Mouse (Mus musculus) limb, embryonic 10.5 days (tissue): ENCODE results near the gene Arnt2. TPM values are rescaled to one million over a fixed set of nuclear protein-coding genes. Genes with fewer than 3 reads are reported as not detected.

Experiments
- DNase-seq: peaks from one replicate; pipeline ENCODE4 v3.0.0-alpha.2; 2017; ENCODE audit warnings: low spot score
- H3K27ac ChIP-seq: fragments of 300-500 bp; sonication (generic); 2 replicates; pipeline ENCODE4 v1.5.1; 2016; ENCODE audit warnings: mild to moderate bottlenecking
- H3K27me3 ChIP-seq: fragments of 300-500 bp; sonication (generic); 2 replicates; pipeline ENCODE4 v1.6.1; 2016; ENCODE audit warnings: low read depth, mild to moderate bottlenecking; ENCODE audit not compliant: poor library complexity, severe bottlenecking
- H3K36me3 ChIP-seq: fragments of 300-500 bp; sonication (generic); 2 replicates; pipeline ENCODE4 v1.6.1; 2016; ENCODE audit warnings: mild to moderate bottlenecking, moderate library complexity
- H3K4me1 ChIP-seq: fragments of 300-500 bp; sonication (generic); 2 replicates; pipeline ENCODE4 v1.6.1; 2016
- H3K4me3 ChIP-seq: fragments of 300-500 bp; sonication (generic); 2 replicates; pipeline ENCODE4 v1.5.1; 2016; ENCODE audit warnings: mild to moderate bottlenecking, moderate library complexity
- H3K9me3 ChIP-seq: fragments of 300-500 bp; sonication (generic); replicated peaks from 2 replicates; pipeline ENCODE4 v1.6.1; 2016; ENCODE audit warnings: mild to moderate bottlenecking
- WGBS: fragments of 180-500 bp; shearing (Covaris S2); methylation state at CpG from one replicate; pipeline ENCODE4 v1.1.7; 2016; 5-methylcytosine and 5-hydroxymethylcytosine counted together
- polyA plus RNA-seq: library from polyadenylated mRNA; unstranded; fragments of >200 nt; fragmentation: Nextera tagmentation; extraction: Ambion mirVana; gene quantifications from 2 replicates; pipeline ENCODE4 v1.2.1, GENCODE M21; 2016

Arnt2 gene
- polyA plus RNA-seq, 1 experiment from 2014 or later: 18.4 TPM

GRCm38 (mm10) chr7:84332295-84333168 lies 77.4 kb downstream of the Arnt2 start:
- Histone ChIP-seq H3K4me1 (peaks cover 20% of the 10 kb centered on the region), H3K9me3 (no peaks in the 10 kb centered on the region), H3K27me3 (peaks cover 7% of the 10 kb centered on the region; the same call in 1 of the 2 replicates), H3K27ac (no peak overlapping the region), H3K36me3 (peaks cover 13% of the 10 kb centered on the region; the same call in 1 of the 2 replicates), H3K4me3 (no peak overlapping the region)
- 52% methylated on average over 11 of the region's 11 CpGs for WGBS
- no peak for DNase-seq

- DNase-seq: no peak
- H3K27me3 ChIP-seq: peaks cover 15% of the 10 kb centered on the region; the same call in 1 of the 2 replicates
Measured at GRCm38 (mm10) chr7:84329174-84329583, 80.8 kb downstream of the Arnt2 start.

GRCm38 (mm10) chr7:84328770-84329169 lies 81.2 kb downstream of the Arnt2 start:
- no peak for DNase-seq
- H3K27me3 ChIP-seq: peaks cover 15% of the 10 kb centered on the region; the same call in 1 of the 2 replicates
- H3K9me3 ChIP-seq: no peaks in the 10 kb centered on the region
- WGBS: 37% methylated on average over 1 of the region's 1 CpGs
- no peak overlapping the region for H3K4me3 ChIP-seq
- peaks cover 31% of the 10 kb centered on the region for H3K4me1 ChIP-seq
- no peak overlapping the region for H3K27ac ChIP-seq
- H3K36me3 ChIP-seq: peaks cover 16% of the 10 kb centered on the region; the same call in 1 of the 2 replicates

More at GRCm38 (mm10) chr7:84329174-84329583, 80.8 kb downstream of the Arnt2 start:
- Histone ChIP-seq H3K27ac (no peak overlapping the region), H3K36me3 (peaks cover 19% of the 10 kb centered on the region; the same call in 1 of the 2 replicates), H3K4me3 (no peak overlapping the region), H3K4me1 (peaks cover 31% of the 10 kb centered on the region), H3K9me3 (no peaks in the 10 kb centered on the region)
- WGBS: 29% methylated on average over 1 of the region's 1 CpGs

GRCm38 (mm10) chr7:84325570-84326328 lies 84.2 kb downstream of the Arnt2 start:
- no peak overlapping the region for H3K4me3 ChIP-seq
- DNase-seq: no peak

GRCm38 (mm10) chr7:84321542-84321941 lies 88.4 kb downstream of the Arnt2 start:
- no peak for DNase-seq
- no peaks in the 10 kb centered on the region for H3K27me3 ChIP-seq
- H3K27ac ChIP-seq: no peak overlapping the region
- H3K4me1 ChIP-seq: peaks cover 19% of the 10 kb centered on the region
- 86% methylated on average over 1 of the region's 1 CpGs for WGBS
- H3K4me3 ChIP-seq: no peak overlapping the region
- no peaks in the 10 kb centered on the region for H3K9me3 ChIP-seq
- peaks cover 6% of the 10 kb centered on the region; the same call in 1 of the 2 replicates for H3K36me3 ChIP-seq

More at GRCm38 (mm10) chr7:84325570-84326328, 84.2 kb downstream of the Arnt2 start:
- Histone ChIP-seq H3K4me1 (peaks cover 28% of the 10 kb centered on the region), H3K27me3 (peaks cover 15% of the 10 kb centered on the region; the same call in 1 of the 2 replicates), H3K27ac (no peak overlapping the region), H3K9me3 (no peaks in the 10 kb centered on the region), H3K36me3 (peaks cover 12% of the 10 kb centered on the region; the same call in 1 of the 2 replicates)
- WGBS: 66% methylated on average over 2 of the region's 2 CpGs

GRCm38 (mm10) chr7:84315353-84316003 lies 94.5 kb downstream of the Arnt2 start:
- no peaks in the 10 kb centered on the region for H3K27me3 ChIP-seq
- H3K27ac ChIP-seq: no peak overlapping the region
- DNase-seq: no peak
- H3K36me3 ChIP-seq: peaks cover 7% of the 10 kb centered on the region
- H3K9me3 ChIP-seq: no peaks in the 10 kb centered on the region
- H3K4me1 ChIP-seq: peaks cover 8% of the 10 kb centered on the region; the same call in 1 of the 2 replicates
- H3K4me3 ChIP-seq: no peak overlapping the region
- WGBS: 65% methylated on average over 7 of the region's 7 CpGs

GRCm38 (mm10) chr7:84314742-84315141 lies 95.2 kb downstream of the Arnt2 start:
- Histone ChIP-seq H3K4me1 (0 out of 2 replicates have a peak, but pooled peaks cover 5% of the 10 kb centered on the region), H3K4me3 (no peak overlapping the region), H3K36me3 (peaks cover 13% of the 10 kb centered on the region), H3K27ac (no peak overlapping the region), H3K27me3 (no peaks in the 10 kb centered on the region), H3K9me3 (no peaks in the 10 kb centered on the region)
- WGBS: 94% methylated on average over 2 of the region's 2 CpGs
- no peak for DNase-seq

GRCm38 (mm10) chr7:84311624-84312023 lies 98.4 kb downstream of the Arnt2 start:
- no peak overlapping the region for H3K4me3 ChIP-seq
- no peaks in the 10 kb centered on the region for H3K27me3 ChIP-seq
- 95% methylated on average over 3 of the region's 3 CpGs for WGBS
- H3K4me1 ChIP-seq: 0 out of 2 replicates have a peak, but pooled peaks cover 5% of the 10 kb centered on the region
- no peak overlapping the region for H3K27ac ChIP-seq
- H3K9me3 ChIP-seq: no peaks in the 10 kb centered on the region
- H3K36me3 ChIP-seq: peaks cover 19% of the 10 kb centered on the region
- no peak for DNase-seq

GRCm38 (mm10) chr7:84310909-84311311 lies 99.1 kb downstream of the Arnt2 start:
- Histone ChIP-seq H3K9me3 (no peaks in the 10 kb centered on the region), H3K27ac (no peak overlapping the region), H3K27me3 (no peaks in the 10 kb centered on the region), H3K4me3 (no peak overlapping the region), H3K4me1 (0 out of 2 replicates have a peak, but pooled peaks cover 4% of the 10 kb centered on the region), H3K36me3 (peaks cover 19% of the 10 kb centered on the region)
- no peak for DNase-seq
- WGBS: 92% methylated on average over 4 of the region's 4 CpGs

GRCm38 (mm10) chr7:84307329-84307925 lies 102.5 kb downstream of the Arnt2 start:
- 97% methylated on average over 3 of the region's 3 CpGs for WGBS
- H3K27ac ChIP-seq: no peak overlapping the region
- H3K4me1 ChIP-seq: no peaks in the 10 kb centered on the region
- H3K9me3 ChIP-seq: no peaks in the 10 kb centered on the region
- no peak for DNase-seq
- H3K27me3 ChIP-seq: no peaks in the 10 kb centered on the region
- no peak overlapping the region for H3K4me3 ChIP-seq
- peaks cover 21% of the 10 kb centered on the region for H3K36me3 ChIP-seq

GRCm38 (mm10) chr7:84300261-84300660 lies 109.7 kb downstream of the Arnt2 start:
- H3K36me3 ChIP-seq: peaks cover 3% of the 10 kb centered on the region; the same call in 1 of the 2 replicates
- H3K27ac ChIP-seq: no peak overlapping the region
- 79% methylated on average over 1 of the region's 1 CpGs for WGBS
- no peak for DNase-seq
- H3K4me1 ChIP-seq: no peaks in the 10 kb centered on the region
- no peaks in the 10 kb centered on the region for H3K9me3 ChIP-seq
- no peak overlapping the region for H3K4me3 ChIP-seq
- H3K27me3 ChIP-seq: no peaks in the 10 kb centered on the region

GRCm38 (mm10) chr7:84299601-84300000 lies 110.4 kb downstream of the Arnt2 start:
- H3K27ac ChIP-seq: no peak overlapping the region
- no peaks in the 10 kb centered on the region for H3K4me1 ChIP-seq
- H3K9me3 ChIP-seq: no peaks in the 10 kb centered on the region
- H3K36me3 ChIP-seq: no peaks in the 10 kb centered on the region
- no peak overlapping the region for H3K4me3 ChIP-seq
- no peak for DNase-seq
- WGBS: 82% methylated on average over 4 of the region's 4 CpGs
- no peaks in the 10 kb centered on the region for H3K27me3 ChIP-seq
